Mouse (Mus musculus) fat pad, adult 2 months (tissue): Measurements from ENCODE around the gene Notch1.

ENCODE experiments used
- DNase-seq: peaks from one replicate; pipeline ENCODE4 v3.0.0-alpha.2; 2011; ENCODE audit warnings: low read depth, low spot score; ENCODE audit errors: extremely low read depth

The Notch1 gene

GRCm38 (mm10) chr2:26516275-26516674 is at the start of gene Notch1:
TSS of gene Notch1 (minus strand) at chr2:26516663.
- DNase-seq: no peak

- no peak for DNase-seq
Measured at GRCm38 (mm10) chr2:26566221-26566620, 49.8 kb upstream of the Notch1 start.

- no peak for DNase-seq
Measured at GRCm38 (mm10) chr2:26561351-26562016, 45.0 kb upstream of the Notch1 start.

- no peak for DNase-seq
Measured at GRCm38 (mm10) chr2:26560506-26560905, 44.0 kb upstream of the Notch1 start.

GRCm38 (mm10) chr2:26556535-26556993 is 40.1 kb upstream of the Notch1 start:
- DNase-seq: no peak

GRCm38 (mm10) chr2:26555076-26555475 is 38.6 kb upstream of the Notch1 start:
- no peak for DNase-seq

- DNase-seq: peak; percentile 83
Measured at GRCm38 (mm10) chr2:26553904-26554303, 37.4 kb upstream of the Notch1 start.

GRCm38 (mm10) chr2:26552066-26552465 is 35.6 kb upstream of the Notch1 start:
- DNase-seq: no peak

GRCm38 (mm10) chr2:26551446-26551845 is 35.0 kb upstream of the Notch1 start:
- no peak for DNase-seq

GRCm38 (mm10) chr2:26550777-26551176 is 34.3 kb upstream of the Notch1 start:
- DNase-seq: no peak

- no peak for DNase-seq
Measured at GRCm38 (mm10) chr2:26550205-26550604, 33.7 kb upstream of the Notch1 start.

GRCm38 (mm10) chr2:26549801-26550200 is 33.3 kb upstream of the Notch1 start:
- DNase-seq: no peak

GRCm38 (mm10) chr2:26547481-26547880 is 31.0 kb upstream of the Notch1 start:
- DNase-seq: no peak

GRCm38 (mm10) chr2:26544265-26544664 is 27.8 kb upstream of the Notch1 start:
- DNase-seq: no peak

GRCm38 (mm10) chr2:26543768-26544167 is 27.3 kb upstream of the Notch1 start:
- no peak for DNase-seq

- no peak for DNase-seq
Measured at GRCm38 (mm10) chr2:26543155-26543554, 26.7 kb upstream of the Notch1 start.

GRCm38 (mm10) chr2:26541258-26541910 is 24.9 kb upstream of the Notch1 start:
- DNase-seq: no peak

- DNase-seq: no peak
Measured at GRCm38 (mm10) chr2:26540721-26541120, 24.3 kb upstream of the Notch1 start.

GRCm38 (mm10) chr2:26539516-26539915 is 23.1 kb upstream of the Notch1 start:
- DNase-seq: no peak

- no peak for DNase-seq
Measured at GRCm38 (mm10) chr2:26535517-26536045, 19.1 kb upstream of the Notch1 start.

GRCm38 (mm10) chr2:26534616-26535015 is 18.2 kb upstream of the Notch1 start:
- no peak for DNase-seq

- no peak for DNase-seq
Measured at GRCm38 (mm10) chr2:26534161-26534560, 17.7 kb upstream of the Notch1 start.
